Mouse (Mus musculus) limb, embryonic 15.5 days (tissue): Measurements from ENCODE around the gene Gnat2. TPM values are rescaled to one million over a fixed set of nuclear protein-coding genes. Genes with fewer than 3 reads are reported as not detected.

Experiments
- ATAC-seq: fragments of 200-750 bp; cut with Nextera tagmentation; 2 replicates; pipeline ENCODE4 v1.8.0; 2017; ENCODE audit warnings: low read depth, moderate TSS enrichment; ENCODE audit not compliant: insufficient number of reproducible peaks, low FRiP score, low TSS enrichment
- H3K27ac ChIP-seq: fragments of 300-500 bp; sonication (generic); 2 replicates; pipeline ENCODE4 v1.5.1; 2015; ENCODE audit warnings: moderate library complexity, mild to moderate bottlenecking, inconsistent platforms
- H3K27me3 ChIP-seq: fragments of 300-500 bp; sonication (generic); 2 replicates; pipeline ENCODE4 v1.6.1; 2015; ENCODE audit warnings: inconsistent platforms
- H3K36me3 ChIP-seq: fragments of 300-500 bp; sonication (generic); 2 replicates; pipeline ENCODE4 v1.6.1; 2015; ENCODE audit warnings: inconsistent platforms
- H3K4me1 ChIP-seq: fragments of 300-500 bp; sonication (generic); 2 replicates; pipeline ENCODE4 v1.6.1; 2015; ENCODE audit warnings: inconsistent platforms
- H3K4me2 ChIP-seq: fragments of 300-500 bp; sonication (generic); 2 replicates; pipeline ENCODE4 v1.6.1; 2015; ENCODE audit warnings: mild to moderate bottlenecking, inconsistent platforms
- H3K4me3 ChIP-seq: fragments of 300-500 bp; sonication (generic); 2 replicates; pipeline ENCODE4 v1.5.1; 2015; ENCODE audit warnings: mild to moderate bottlenecking, inconsistent platforms
- H3K9ac ChIP-seq: fragments of 300-500 bp; sonication (generic); 2 replicates; pipeline ENCODE4 v1.6.1; 2015; ENCODE audit warnings: inconsistent platforms
- H3K9me3 ChIP-seq: fragments of 300-500 bp; sonication (generic); 2 replicates; pipeline ENCODE4 v1.6.1; 2016; ENCODE audit warnings: inconsistent platforms
- WGBS: fragments of 180-500 bp; shearing (Covaris S2); methylation state at CpG from one replicate; pipeline ENCODE4 v1.1.7; 2015; 5-methylcytosine and 5-hydroxymethylcytosine counted together
- polyA plus RNA-seq: library from polyadenylated mRNA; unstranded; fragments of >200 nt; fragmentation: Nextera tagmentation; extraction: Ambion mirVana; gene quantifications from 2 replicates; pipeline ENCODE4 v1.2.1, GENCODE M21; 2015

The Gnat2 gene
- polyA plus RNA-seq, 1 experiment from 2014 or later = 0.67 TPM

DNA sequence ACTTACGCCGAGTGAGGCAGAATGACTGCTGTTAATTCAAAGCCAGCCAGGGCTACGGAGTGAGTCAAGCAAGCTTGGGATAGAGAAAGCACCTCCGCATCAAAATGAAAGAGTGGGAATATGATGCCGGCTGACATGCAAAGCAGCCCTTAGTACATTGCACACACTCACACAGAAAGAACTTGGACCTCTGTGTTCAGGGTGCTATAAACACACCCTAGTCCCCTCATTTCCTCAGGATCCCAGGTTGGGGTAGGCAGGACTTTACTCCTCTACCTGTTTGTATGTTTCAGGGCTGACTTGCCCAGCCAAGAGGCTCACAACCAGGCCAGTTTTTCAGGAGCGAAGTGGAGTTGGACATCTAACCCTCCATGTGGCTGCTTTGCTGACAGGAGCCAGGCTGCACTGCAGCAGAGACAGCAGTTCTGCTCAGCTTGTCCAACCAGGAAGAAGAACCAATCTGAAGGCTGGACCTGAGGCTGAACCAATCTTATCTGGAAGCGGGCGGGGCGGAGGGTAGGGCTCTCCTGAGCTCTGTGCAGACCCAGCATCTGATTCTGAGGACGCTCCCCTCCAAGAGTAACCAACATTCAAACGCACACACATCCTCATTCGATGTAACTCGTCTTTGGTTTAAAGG lies 23.2 kb upstream of the Gnat2 start:
- H3K4me2 ChIP-seq = no peak overlapping the region
- WGBS = 68% methylated on average over 13 of the region's 13 CpGs
- H3K9ac ChIP-seq = no peak overlapping the region
- H3K9me3 ChIP-seq = no peaks in the 10 kb centered on the region
- H3K36me3 ChIP-seq = peaks cover 9% of the 10 kb centered on the region
- ATAC-seq = no peak
- no peaks in the 10 kb centered on the region for H3K4me1 ChIP-seq
- no peaks in the 10 kb centered on the region for H3K27me3 ChIP-seq
- H3K4me3 ChIP-seq = no peak overlapping the region
- H3K27ac ChIP-seq = no peak overlapping the region

DNA sequence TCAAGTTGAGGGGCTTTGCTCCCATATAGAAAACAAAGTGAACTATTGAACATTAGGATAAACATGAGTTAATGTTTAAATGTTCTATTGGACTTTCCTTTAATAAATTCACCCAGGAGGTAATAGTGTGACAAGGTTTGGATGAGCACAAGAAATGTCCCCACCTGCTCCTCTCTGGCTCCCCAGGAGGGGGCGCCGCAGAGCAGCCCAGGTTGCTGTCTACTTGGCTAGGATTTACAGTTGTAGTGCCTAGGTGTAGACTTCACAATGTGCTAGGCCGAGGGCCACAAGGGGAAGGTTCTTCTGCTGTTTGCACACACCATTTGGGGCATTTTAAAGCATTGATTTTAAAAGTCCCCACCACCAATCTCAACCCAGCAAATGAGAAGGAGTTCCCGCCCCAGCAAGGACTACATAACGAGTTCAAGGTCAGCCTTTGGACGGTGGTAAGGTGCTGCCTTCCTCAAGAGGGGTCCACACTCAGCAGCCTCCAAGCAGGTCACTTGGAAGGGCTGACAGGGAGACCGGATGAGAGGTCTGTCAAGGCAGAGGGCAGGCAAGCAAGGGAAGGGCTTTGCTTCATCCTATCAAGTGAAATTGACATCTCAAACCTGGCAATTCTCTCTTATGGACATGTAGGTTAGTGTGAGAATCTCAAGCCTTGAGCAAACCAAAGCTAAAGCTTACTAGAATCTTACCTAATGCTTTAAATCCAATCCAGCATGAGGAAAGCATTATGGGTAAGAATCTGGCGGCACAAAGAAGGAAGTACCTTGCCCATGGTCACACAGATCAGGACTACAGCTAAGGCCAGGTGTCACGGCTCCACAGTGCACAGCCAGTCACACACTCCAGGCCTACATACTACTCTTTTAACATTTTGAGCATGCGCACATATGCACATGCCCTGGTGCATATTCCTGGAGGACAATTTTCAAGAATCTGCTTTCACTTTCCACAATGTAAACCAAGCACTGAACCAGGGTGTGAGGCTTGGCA lies 22.0 kb upstream of the Gnat2 start:
- no peak overlapping the region for H3K4me3 ChIP-seq
- 63% methylated on average over 10 of the region's 10 CpGs for WGBS
- no peak for ATAC-seq
- peaks cover 22% of the 10 kb centered on the region for H3K36me3 ChIP-seq
- no peaks in the 10 kb centered on the region for H3K27me3 ChIP-seq
- H3K9me3 ChIP-seq = no peaks in the 10 kb centered on the region
- no peak overlapping the region for H3K27ac ChIP-seq
- no peaks in the 10 kb centered on the region for H3K4me1 ChIP-seq
- no peak overlapping the region for H3K4me2 ChIP-seq
- no peak overlapping the region for H3K9ac ChIP-seq

DNA sequence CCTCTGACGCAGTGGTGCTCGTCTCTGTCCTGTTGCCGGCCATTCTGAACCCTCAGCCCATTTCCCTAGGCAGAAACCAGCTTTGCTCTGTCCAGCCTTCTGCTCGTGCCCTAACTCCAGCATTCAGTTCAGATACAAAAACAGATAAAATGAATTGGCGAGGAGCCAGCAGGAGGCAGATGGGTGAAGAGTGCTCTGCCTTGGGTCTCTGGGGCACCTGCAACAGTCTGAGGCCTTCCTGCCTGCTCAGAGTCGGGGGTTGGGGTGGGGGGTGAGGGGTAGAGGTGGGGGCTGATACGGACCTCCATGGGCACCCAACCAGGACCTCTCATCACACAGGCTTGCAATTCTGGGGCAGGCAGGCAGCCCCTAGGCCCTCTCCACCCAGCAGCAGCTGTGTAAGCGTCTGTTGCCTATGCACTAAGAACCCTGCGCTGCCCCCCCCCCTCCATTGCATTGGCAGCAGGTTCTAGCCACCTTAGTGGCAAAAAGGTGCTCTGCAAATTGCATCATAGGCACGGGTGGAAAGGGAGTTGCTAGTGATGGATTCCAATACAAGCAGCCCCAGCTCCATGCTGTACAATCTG lies 19.5 kb upstream of the Gnat2 start:
- Histone ChIP-seq H3K9me3 (no peaks in the 10 kb centered on the region), H3K4me1 (no peaks in the 10 kb centered on the region), H3K27me3 (no peaks in the 10 kb centered on the region), H3K36me3 (peaks cover 44% of the 10 kb centered on the region), H3K27ac (no peak overlapping the region), H3K4me2 (no peak overlapping the region), H3K9ac (no peak overlapping the region), H3K4me3 (no peak overlapping the region)
- no peak for ATAC-seq
- WGBS = 77% methylated on average over 10 of the region's 10 CpGs

DNA sequence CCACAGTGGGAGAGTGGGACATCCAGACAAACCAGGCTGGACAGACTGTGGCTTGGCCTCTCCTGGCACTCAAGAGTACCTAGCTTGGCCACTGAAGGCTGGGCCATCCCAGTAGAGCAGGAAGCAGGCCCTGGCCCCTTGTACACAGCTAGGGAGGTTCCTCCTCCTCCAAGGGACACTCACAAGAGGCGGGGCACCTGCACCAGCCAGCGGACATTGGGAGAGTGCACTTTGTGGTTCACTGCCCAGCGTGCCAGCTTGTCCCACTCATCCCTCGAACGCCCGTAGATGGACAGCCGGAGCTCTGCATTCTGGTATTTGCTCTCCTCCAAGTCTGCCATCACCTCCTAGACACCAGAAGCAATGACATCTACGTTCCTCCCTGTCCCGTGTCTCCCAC lies 15.8 kb upstream of the Gnat2 start:
- ATAC-seq = no peak
- 91% methylated on average over 9 of the region's 9 CpGs for WGBS
- Histone ChIP-seq H3K4me2 (no peak overlapping the region), H3K9me3 (no peaks in the 10 kb centered on the region), H3K9ac (no peak overlapping the region), H3K4me3 (no peak overlapping the region), H3K27ac (no peak overlapping the region), H3K27me3 (no peaks in the 10 kb centered on the region), H3K4me1 (peaks cover 8% of the 10 kb centered on the region), H3K36me3 (peaks cover 69% of the 10 kb centered on the region)

DNA sequence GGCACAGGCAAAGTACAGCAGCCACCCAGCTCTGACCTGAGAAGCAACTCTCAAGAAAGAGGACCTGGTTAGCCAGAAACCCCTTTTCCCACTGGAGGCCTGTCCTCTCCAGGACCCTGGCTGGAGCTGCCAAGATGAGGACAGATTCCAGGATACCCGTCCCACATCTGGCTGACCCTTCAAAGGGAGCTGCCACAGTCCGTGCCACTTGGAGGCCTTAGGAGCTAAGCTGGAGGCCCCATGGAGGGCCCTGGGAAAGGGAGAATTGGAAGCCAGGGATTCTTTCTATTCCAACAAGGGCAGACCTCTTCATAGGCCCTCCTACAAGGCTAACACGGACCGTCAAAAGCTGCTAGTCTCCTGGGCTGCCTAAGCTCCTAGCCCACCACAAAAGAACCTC lies 10.9 kb upstream of the Gnat2 start:
- no peaks in the 10 kb centered on the region for H3K27me3 ChIP-seq
- no peak for ATAC-seq
- H3K4me1 ChIP-seq = peaks cover 48% of the 10 kb centered on the region
- no peak overlapping the region for H3K9ac ChIP-seq
- H3K4me2 ChIP-seq = no peak overlapping the region
- H3K4me3 ChIP-seq = no peak overlapping the region
- peak overlapping the region; percentile 40 for H3K27ac ChIP-seq
- no peaks in the 10 kb centered on the region for H3K9me3 ChIP-seq
- 45% methylated on average over 4 of the region's 4 CpGs for WGBS
- H3K36me3 ChIP-seq = peaks cover 37% of the 10 kb centered on the region

DNA sequence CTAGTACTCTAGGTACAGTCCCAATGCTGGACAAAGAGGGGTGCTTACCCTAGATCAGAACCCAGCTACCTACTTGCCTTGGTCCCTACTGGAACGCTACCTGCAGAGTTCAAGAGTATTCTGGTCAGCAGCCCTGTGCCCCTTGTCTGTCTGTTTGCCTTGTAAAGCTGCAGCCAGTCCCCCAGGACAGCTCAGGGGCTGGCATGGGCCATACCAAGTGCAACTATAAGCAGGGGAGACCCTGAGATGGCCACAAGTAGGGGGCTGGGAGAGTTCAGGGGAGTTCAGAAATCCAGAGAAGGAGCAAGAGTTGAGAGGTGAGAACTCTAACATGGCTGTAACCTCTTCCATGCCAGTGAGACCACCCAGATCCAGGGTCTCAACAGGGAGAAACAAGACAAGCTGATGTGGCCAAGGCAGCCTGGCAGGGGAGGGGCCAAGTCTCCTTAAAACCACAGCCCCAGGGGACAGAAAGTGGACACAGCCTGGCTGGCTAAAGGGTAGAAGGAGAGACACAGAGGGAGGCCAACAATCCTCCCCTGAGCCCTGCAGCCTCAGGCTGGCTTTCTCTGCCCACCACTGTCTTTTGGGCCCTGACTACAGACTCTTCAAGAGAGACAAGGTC lies 10.2 kb upstream of the Gnat2 start:
- Histone ChIP-seq H3K9me3 (no peaks in the 10 kb centered on the region), H3K4me2 (0 out of 2 replicates have a peak overlapping the region, but pooled peaks have one; percentile 10), H3K36me3 (peaks cover 30% of the 10 kb centered on the region), H3K27me3 (no peaks in the 10 kb centered on the region), H3K27ac (peak overlapping the region; percentile 51), H3K4me1 (peaks cover 54% of the 10 kb centered on the region), H3K4me3 (no peak overlapping the region), H3K9ac (no peak overlapping the region)
- no peak for ATAC-seq
- 74% methylated on average over 1 of the region's 1 CpGs for WGBS

DNA sequence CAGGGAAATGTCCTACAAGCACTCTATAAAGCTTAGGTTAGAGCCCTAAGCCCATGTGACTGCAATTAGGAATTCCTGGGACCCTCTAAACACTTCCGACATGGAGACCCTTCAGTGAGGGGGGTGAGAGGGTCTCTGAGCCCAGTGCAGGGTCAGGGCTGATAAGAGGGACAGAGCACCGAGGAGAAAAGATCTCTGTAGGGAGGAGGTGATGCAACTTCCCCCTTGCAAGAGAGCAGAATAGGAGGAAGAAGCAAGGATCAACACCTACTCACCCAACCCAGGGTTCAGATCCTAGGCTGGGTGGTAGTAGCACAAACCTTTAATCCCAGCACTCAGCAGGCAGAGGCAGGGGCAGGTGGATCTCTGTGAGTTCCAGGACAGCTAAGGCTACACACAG lies 9.4 kb upstream of the Gnat2 start:
- Histone ChIP-seq H3K4me1 (peaks cover 58% of the 10 kb centered on the region), H3K4me2 (no peak overlapping the region), H3K4me3 (no peak overlapping the region), H3K36me3 (peaks cover 26% of the 10 kb centered on the region), H3K9ac (no peak overlapping the region), H3K27ac (no peak overlapping the region), H3K27me3 (no peaks in the 10 kb centered on the region), H3K9me3 (no peaks in the 10 kb centered on the region)
- WGBS = 38% methylated on average over 2 of the region's 2 CpGs
- ATAC-seq = no peak

DNA sequence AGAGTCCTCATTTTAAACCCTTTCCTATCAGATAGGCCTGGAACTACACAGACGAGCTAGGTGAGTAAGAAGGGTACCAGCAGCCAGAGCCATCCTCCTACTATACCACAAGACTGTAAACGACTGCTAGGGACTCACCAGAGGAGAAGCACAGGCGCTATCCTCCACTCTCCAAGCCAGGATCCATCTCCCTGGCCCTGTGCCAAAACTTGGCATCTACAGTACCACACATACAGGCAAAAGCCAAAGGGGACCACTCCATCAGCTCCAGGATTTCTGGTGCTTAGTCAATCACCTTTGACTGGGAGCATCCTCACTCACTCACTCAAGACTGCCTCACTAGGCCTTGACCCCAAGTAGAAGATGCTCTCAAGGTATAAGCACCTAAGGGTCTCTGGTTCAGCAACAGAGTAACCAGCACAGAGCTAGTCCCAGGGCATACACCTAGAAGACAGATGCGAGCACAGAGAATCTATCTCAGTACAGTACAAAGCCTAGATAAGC lies 8.6 kb upstream of the Gnat2 start:
- no peaks in the 10 kb centered on the region for H3K27me3 ChIP-seq
- H3K9me3 ChIP-seq = no peaks in the 10 kb centered on the region
- WGBS = 76% methylated on average over 4 of the region's 4 CpGs
- H3K27ac ChIP-seq = no peak overlapping the region
- H3K36me3 ChIP-seq = peaks cover 19% of the 10 kb centered on the region
- peaks cover 62% of the 10 kb centered on the region for H3K4me1 ChIP-seq
- no peak for ATAC-seq
- peak overlapping the region; percentile 68; the same call in 1 of the 2 replicates for H3K4me3 ChIP-seq
- H3K9ac ChIP-seq = 0 out of 2 replicates have a peak overlapping the region, but pooled peaks have one; percentile 60
- peak overlapping the region; percentile 99 for H3K4me2 ChIP-seq

DNA sequence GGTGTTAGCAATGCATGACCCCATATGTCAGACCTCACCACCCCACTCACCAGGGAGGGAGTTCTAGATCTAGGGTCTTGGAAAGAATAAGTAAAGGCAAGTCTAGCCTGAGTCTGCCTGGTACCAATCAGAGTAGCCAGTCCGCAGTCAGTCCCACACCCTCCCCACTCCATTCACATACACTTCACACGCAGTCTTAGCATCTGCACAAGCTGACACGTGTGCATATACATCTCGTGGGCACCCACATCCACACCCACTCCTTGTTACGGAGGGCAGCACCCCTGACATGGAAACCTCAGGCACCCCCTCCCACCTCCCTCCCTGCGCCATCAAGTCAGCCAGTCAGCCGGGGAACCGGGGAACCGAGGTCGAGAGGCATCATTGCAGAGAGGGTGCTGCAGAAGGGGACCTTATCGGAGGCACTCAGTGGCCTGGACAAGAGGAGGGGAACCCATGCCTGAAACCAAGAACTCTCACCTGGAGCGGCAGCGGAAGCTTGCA lies 7.8 kb upstream of the Gnat2 start:
- no peaks in the 10 kb centered on the region for H3K9me3 ChIP-seq
- H3K27ac ChIP-seq = peak overlapping the region; percentile 89; the same call in 1 of the 2 replicates
- WGBS = 10% methylated on average over 13 of the region's 13 CpGs
- H3K9ac ChIP-seq = peak overlapping the region; percentile 60
- H3K4me1 ChIP-seq = peaks cover 68% of the 10 kb centered on the region
- peak overlapping the region; percentile 99 for H3K4me2 ChIP-seq
- H3K4me3 ChIP-seq = peak overlapping the region; percentile 68
- H3K36me3 ChIP-seq = peaks cover 11% of the 10 kb centered on the region
- H3K27me3 ChIP-seq = no peaks in the 10 kb centered on the region
- no peak for ATAC-seq

DNA sequence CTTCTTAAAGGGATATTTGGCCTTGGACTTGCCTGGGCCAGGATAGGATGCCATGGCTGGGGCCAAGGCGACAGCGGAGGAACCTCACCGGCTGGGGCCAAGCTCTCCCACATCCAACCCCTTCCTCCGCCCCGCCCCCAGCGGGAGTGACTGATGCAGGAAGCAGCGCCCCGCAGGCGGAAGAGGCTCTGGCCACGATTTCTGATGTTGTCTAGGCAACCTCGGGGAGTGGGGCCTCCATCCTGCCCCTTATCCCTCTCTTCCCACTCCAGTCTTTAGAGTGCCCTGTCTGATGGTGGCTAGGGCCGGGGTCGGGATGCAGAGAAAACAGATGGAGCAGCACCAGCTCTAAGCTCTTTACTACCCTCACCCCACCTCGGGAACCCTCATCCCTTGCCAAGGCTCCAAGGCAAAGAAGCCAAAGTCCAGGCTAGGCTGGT lies 7.3 kb upstream of the Gnat2 start:
- Histone ChIP-seq H3K36me3 (peaks cover 6% of the 10 kb centered on the region), H3K4me1 (peaks cover 73% of the 10 kb centered on the region), H3K9ac (peak overlapping the region; percentile 69), H3K4me2 (peak overlapping the region; percentile 99), H3K4me3 (peak overlapping the region; percentile 68), H3K27me3 (no peaks in the 10 kb centered on the region), H3K27ac (peak overlapping the region; percentile 89), H3K9me3 (no peaks in the 10 kb centered on the region)
- ATAC-seq = peak; percentile 86
- WGBS = 0% methylated on average over 14 of the region's 14 CpGs
